Mouse (Mus musculus): Measurements from ENCODE around the gene Akr1a1.

Gene Akr1a1

GRCm38 (mm10) chr4:116596978-116597881, 54.2 kb downstream of the Akr1a1 start:
- intact Hi-C loops (cut with DNase I), result no loop called here

- intact Hi-C loops (cut with DNase I), result no loop called here
Measured at GRCm38 (mm10) chr4:116596379-116596778, 55.1 kb downstream of the Akr1a1 start, which contains the start of gene Ccdc17. TSS of gene Ccdc17 (plus strand) at chr4:116596654.

- intact Hi-C loops (cut with DNase I), result no loop called here
Measured at GRCm38 (mm10) chr4:116595793-116596192, 55.7 kb downstream of the Akr1a1 start.

All from adrenal gland (tissue).